Mouse (Mus musculus) macrophage (primary cell): ENCODE results near the gene Mboat7. TPM values are rescaled to one million over a fixed set of nuclear protein-coding genes. Genes with fewer than 3 reads are reported as not detected.

Experiments
- H3K27ac ChIP-seq: fragments of 350-480 bp; formaldehyde crosslinking; 2 replicates; pipeline ENCODE4 v1.9.0; 2021
- H3K36me3 ChIP-seq: fragments of 350-480 bp; formaldehyde crosslinking; 2 replicates; pipeline ENCODE4 v1.9.0; 2021; ENCODE audit errors: inconsistent target
- H3K4me3 ChIP-seq: fragments of 350-480 bp; formaldehyde crosslinking; 2 replicates; pipeline ENCODE4 v1.9.0; 2021; ENCODE audit errors: inconsistent target
- H3K79me2 ChIP-seq: fragments of 350-480 bp; formaldehyde crosslinking; 2 replicates; pipeline ENCODE4 v1.9.0; 2021; ENCODE audit errors: inconsistent target
- WGBS: methylation state at CpG from one replicate; pipeline ENCODE4 v1.1.7; 2026; ENCODE audit warnings: inconsistent platforms; ENCODE audit not compliant: missing documents; 5-methylcytosine and 5-hydroxymethylcytosine counted together
- polyA plus RNA-seq: library from polyadenylated mRNA; stranded (reverse); fragments of 250-400 nt; gene quantifications from 3 replicates; pipeline ENCODE4 v1.2.4, GENCODE M21; 2018; ENCODE audit warnings: inconsistent platforms

Mboat7 gene
- polyA plus RNA-seq, 1 experiment from 2014 or later = 40.9 TPM

DNA sequence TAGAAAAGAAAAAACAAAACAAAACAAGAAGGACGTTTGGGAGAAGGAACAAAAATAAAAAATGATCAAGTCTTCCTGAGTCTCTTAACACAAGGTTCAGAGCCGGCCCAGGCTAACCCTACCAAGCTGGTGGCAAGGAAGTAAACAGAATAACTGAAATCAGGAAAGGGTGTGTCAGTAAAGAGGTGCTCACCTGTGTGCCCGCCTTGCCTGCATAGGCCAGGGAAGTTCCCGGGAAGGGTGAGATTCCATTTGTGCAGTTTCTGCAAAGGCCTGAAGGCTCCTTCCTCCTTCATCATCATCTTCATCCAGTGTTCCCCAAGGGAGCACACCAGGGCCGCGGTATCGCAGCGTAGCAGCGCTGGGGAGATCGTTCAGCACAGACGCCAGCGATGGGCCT lies 17.0 kb downstream of the Mboat7 start:
- Histone ChIP-seq H3K4me3 (no peak overlapping the region), H3K27ac (no peak overlapping the region), H3K79me2 (no peaks in the 10 kb centered on the region), H3K36me3 (no peaks in the 10 kb centered on the region)
- WGBS = 89% methylated on average over 12 of the region's 12 CpGs

DNA sequence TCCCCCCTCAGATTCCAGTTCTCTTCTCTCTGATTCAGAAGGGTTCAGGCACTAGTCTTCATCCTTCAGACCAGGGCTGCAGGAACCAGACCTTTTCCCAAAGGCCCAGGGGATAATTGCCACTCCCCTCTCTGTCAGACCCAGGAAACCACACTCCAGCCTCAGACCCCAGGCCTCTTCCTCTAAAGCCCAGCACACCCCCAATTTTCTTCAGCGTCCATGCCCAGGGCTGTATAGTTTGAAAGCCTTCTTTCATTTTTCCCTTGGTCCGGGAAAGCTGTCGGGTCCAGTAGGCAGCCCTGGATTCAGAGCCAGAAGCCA lies 18.1 kb downstream of the Mboat7 start:
- H3K27ac ChIP-seq = no peak overlapping the region
- 73% methylated on average over 3 of the region's 3 CpGs for WGBS
- H3K36me3 ChIP-seq = no peaks in the 10 kb centered on the region
- no peaks in the 10 kb centered on the region for H3K79me2 ChIP-seq
- H3K4me3 ChIP-seq = no peak overlapping the region

DNA sequence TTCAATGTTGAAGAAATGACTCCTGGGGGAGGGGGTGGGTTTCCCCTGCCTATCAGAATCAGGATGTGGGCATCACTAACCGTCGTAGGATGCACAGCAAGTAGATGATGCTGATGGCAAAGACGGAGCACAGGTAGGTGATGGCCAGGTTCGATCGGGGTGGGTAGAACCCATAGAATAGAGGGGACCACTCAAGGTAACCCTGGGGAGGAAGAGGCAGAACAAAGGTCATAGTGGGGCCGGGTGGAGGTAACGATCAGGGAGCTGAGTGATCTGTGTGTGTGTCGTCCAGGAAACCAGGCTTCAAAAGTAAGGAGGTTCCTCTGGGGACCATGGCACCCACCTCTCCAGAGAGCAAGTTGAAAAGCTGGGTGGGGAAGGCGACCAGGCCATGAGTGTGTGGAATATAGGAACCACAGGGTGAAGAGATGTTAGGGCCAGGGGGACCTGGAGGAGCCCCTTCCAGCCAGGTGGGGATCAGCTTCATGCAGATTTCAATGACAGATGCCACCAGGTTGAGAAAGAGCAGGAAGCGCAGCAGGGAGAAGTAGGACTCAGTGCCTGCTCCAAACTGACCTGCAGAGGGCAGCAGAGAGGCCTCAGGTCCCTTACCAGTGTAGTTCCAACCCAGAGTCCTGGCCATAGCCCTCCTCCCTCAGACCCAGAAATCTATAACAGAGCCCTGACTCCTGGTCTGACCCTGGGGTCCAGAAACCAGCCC lies 18.7 kb downstream of the Mboat7 start:
- Histone ChIP-seq H3K36me3 (no peaks in the 10 kb centered on the region), H3K79me2 (no peaks in the 10 kb centered on the region), H3K27ac (no peak overlapping the region), H3K4me3 (no peak overlapping the region)
- 75% methylated on average over 10 of the region's 10 CpGs for WGBS

DNA sequence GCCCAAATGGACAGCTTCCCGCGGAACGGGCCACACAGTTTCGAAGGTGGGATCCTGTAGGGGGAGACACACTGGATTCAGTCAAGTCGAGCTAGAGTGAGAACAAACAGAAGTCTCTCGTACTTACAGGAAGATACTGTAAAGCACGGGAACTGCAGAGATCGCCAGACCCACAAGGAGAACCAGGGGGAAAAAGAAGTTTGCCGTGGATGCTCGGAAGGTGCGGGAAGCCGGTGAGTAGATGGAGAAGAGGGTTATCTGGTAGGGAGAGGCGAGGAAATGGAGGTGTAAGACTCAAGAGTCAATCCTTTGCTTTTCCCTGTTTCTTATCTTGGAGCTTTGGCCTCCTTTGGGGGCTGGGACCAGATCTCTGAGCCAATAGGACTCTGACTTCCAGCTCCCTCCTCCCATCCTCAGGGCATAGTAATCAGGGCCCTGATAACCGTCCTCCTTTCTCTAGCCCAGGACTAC lies 26.4 kb downstream of the Mboat7 start:
- peaks cover 23% of the 10 kb centered on the region for H3K79me2 ChIP-seq
- H3K4me3 ChIP-seq = no peak overlapping the region
- H3K27ac ChIP-seq = no peak overlapping the region
- peaks cover 8% of the 10 kb centered on the region; the same call in 1 of the 2 replicates for H3K36me3 ChIP-seq
- 44% methylated on average over 14 of the region's 14 CpGs for WGBS

DNA sequence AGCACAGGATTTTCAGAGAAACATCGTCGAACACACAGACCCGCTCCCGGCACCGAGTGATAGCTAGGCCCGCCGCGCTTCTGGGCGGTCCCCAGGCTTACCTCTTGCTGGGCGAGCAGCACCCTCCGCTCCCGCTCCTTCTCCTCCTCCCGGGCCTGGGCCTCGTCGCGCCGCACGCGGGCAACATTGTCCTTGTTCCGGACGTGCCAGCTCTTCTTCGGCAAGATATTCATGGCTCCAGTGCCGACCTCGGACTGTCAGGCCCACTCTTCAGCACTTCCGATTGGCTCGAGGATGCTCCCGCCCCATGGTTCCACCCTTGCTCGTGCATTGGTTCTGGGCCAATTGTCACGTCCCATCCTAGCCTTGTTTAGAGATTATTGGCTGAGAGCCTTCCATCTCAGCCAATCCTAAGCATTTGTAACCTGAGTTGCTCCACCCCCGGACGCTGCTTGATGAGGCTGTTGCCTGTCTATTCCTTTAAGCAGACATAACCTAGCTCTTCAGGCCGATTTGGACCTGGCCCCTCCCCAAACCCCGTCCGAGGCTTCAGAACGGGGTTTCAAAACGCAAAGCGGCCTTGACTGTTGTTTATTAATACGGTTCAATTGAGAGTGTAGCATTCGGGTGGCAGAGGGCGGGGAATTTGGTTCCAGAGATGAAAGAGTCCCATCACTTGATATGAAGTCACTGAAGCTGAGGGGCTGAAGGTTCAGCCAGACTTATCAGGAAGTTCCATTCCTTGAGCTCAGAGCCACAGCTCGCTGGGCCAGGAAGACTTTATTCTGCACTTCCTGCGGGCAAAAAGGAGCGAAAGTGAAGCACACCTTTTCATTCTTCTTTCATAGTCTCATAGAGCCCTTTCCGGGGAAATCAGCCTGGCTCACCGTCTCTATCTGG lies 27.9 kb downstream of the Mboat7 start, which contains the start of gene Leng1:
Gene Leng1 (minus strand): TSS at position 626 of the 900 bp plus-strand sequence.
- Histone ChIP-seq H3K36me3 (peaks cover 21% of the 10 kb centered on the region; the same call in 1 of the 2 replicates), H3K79me2 (peaks cover 23% of the 10 kb centered on the region), H3K4me3 (peak within 1 kb of the TSS; percentile 79), H3K27ac (peak within 1 kb of the TSS; percentile 65)
- 3% methylated on average over 45 of the region's 45 CpGs for WGBS

DNA sequence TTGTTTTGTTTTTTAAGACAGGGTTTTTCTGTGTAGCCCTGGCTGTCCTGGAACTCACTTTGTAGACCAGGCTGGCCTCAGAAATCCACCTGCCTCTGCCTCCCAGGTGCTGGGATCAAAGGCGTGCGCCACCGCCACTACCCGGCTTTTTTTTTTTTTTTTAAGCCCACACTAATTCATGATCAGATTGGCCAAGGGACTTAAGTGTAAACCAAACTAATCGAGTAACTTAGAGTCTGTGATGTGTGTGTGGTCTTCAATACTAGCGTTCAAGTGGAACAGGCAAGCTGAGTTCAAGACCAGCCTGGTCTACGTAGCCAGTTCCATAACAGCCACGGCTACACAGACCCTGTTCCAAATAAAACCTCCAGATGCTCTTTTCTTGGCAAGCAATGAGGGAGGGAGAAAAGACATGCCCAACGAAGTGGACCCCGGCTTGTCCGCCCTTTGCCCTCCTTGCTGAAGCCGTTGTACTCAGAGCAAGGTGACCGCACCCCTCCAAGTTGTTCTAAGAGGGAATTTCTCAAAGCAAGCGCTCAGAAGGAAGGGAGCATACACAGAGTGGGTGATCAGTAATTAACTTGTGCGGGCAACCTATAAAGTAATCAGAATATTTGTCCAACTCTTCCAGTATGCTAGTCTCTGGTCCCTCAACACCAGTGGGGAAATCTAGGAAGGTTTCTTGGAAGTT lies 28.7 kb downstream of the Mboat7 start:
- H3K4me3 ChIP-seq = peak overlapping the region; percentile 79
- peak overlapping the region; percentile 53 for H3K27ac ChIP-seq
- H3K79me2 ChIP-seq = peaks cover 23% of the 10 kb centered on the region
- peaks cover 29% of the 10 kb centered on the region for H3K36me3 ChIP-seq
- 29% methylated on average over 15 of the region's 15 CpGs for WGBS

DNA sequence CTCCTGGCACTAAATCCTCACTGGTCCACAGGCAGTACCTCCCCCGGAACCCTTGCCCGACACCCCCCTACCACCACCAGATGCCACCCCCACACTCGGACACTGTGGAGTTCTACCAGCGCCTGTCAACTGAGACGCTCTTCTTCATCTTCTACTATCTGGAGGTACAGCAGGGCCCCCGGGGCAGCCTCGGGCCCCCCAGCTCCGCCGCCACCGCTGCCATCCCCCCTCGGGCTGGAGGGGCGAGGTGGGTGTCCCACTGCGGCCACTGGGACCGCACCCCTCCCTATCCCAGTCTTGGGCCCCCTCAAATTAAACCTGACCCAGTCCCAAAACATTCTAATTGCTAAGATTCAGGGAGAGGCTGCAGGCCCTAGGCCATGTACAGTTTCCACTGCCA lies 34.7 kb downstream of the Mboat7 start:
- peaks cover 8% of the 10 kb centered on the region for H3K79me2 ChIP-seq
- no peak overlapping the region for H3K27ac ChIP-seq
- peaks cover 83% of the 10 kb centered on the region for H3K36me3 ChIP-seq
- no peak overlapping the region for H3K4me3 ChIP-seq
- 100% methylated on average over 2 of the region's 14 CpGs for WGBS

DNA sequence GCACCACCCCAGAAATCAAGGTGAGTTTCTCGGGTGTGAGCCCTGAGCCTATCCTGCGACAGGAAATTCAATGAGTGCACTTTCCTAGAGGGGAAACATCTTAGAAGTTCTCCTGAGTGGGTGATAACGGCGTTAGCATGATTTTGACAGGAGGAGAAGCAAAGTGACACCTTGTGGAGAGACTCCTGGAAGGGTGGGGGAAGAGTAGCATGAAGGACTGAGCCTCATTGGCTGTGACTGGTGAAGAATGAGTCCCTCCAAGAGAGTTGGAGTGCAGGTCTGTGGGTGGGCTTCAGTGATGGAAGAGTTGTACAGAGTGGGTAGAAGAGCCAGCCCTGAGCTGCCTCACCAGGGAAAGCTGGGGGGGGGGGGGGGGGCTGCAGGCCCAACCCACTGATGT lies 36.4 kb downstream of the Mboat7 start:
- no peak overlapping the region for H3K27ac ChIP-seq
- H3K79me2 ChIP-seq = no peaks in the 10 kb centered on the region; the same call in 1 of the 2 replicates
- no peak overlapping the region for H3K4me3 ChIP-seq
- 100% methylated on average over 4 of the region's 4 CpGs for WGBS
- H3K36me3 ChIP-seq = peaks cover 90% of the 10 kb centered on the region

DNA sequence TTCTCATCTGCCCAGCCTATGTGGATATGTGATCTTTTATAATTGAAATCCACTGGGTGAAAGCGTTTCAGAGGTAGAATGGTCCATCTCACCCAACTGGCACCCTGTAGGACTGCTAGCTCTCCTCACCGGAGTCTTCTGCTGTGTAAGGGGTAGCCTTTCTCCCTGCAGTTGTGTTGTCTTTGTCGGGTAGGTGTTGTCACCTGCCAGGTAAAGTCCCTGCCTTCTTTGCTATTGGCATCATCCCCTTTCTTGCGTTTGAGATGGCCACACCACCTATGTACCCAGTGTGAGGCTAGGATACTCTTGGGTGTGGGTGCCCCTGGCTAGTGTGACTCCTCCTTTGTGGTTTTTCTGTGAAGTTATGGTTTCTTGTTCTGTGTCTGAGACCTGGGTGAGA lies 46.7 kb downstream of the Mboat7 start:
- H3K4me3 ChIP-seq = peak overlapping the region; percentile 58
- 63% methylated on average over 4 of the region's 4 CpGs for WGBS
- H3K36me3 ChIP-seq = peaks cover 16% of the 10 kb centered on the region

DNA sequence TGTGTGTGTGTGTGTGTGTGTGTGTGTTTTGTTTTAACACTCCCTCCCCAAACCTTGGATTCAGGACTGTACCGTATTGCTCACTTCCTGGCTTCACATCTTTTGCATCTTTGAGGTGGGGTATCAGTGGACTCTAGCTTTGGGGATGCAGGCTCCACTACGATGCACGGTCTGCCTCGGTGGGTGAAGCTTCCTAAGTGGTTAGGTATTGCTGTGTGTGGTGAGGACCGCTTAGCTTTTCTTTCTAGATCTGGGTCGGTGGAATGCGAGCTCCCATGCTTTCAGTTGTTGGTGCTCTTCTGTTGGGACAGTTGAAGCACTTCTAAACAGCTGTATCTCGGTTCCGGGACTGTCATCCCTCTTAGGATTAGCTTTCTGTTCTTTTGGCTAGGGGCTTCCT lies 47.1 kb downstream of the Mboat7 start:
- peaks cover 16% of the 10 kb centered on the region for H3K36me3 ChIP-seq
- H3K27ac ChIP-seq = peak overlapping the region; percentile 42
- peak overlapping the region; percentile 58 for H3K4me3 ChIP-seq
- WGBS = 19% methylated on average over 8 of the region's 9 CpGs
- H3K79me2 ChIP-seq = peaks cover 47% of the 10 kb centered on the region

More for the DNA sequence above, 46.7 kb downstream of the Mboat7 start:
- no peak overlapping the region for H3K27ac ChIP-seq
- peaks cover 47% of the 10 kb centered on the region for H3K79me2 ChIP-seq

DNA sequence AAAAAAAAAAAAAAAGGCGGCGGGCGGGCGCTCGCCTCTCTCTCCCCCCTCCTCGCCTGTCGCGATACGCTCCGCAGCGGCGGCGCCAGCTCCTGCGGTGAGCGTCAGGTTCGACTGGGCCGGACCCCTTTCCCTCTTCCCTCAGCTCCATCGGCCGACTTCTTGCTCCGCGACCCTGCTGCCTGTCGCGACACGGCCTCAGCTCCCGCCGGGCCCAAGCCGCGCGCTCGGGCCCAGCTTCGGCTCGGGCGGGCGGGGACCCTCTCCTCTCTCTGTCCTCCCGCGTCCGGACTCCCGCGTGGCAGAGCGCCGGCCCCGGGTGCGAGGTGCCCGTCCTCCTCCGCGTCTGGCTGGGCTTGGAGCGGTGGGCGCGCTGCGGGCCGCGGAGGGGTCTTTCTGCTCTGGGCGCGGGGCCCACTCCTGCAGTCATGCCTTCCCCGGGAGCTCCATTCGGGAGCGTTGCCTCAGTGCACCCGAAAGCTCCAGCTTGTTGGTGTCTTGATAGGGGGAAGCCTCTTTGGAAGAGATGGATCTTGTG lies 47.8 kb downstream of the Mboat7 start:
- under 1% methylated on average over 50 of the region's 58 CpGs for WGBS
- H3K36me3 ChIP-seq = peaks cover 17% of the 10 kb centered on the region; the same call in 1 of the 2 replicates
- H3K79me2 ChIP-seq = peaks cover 47% of the 10 kb centered on the region
- H3K4me3 ChIP-seq = peak overlapping the region; percentile 58
- H3K27ac ChIP-seq = peak overlapping the region; percentile 78

DNA sequence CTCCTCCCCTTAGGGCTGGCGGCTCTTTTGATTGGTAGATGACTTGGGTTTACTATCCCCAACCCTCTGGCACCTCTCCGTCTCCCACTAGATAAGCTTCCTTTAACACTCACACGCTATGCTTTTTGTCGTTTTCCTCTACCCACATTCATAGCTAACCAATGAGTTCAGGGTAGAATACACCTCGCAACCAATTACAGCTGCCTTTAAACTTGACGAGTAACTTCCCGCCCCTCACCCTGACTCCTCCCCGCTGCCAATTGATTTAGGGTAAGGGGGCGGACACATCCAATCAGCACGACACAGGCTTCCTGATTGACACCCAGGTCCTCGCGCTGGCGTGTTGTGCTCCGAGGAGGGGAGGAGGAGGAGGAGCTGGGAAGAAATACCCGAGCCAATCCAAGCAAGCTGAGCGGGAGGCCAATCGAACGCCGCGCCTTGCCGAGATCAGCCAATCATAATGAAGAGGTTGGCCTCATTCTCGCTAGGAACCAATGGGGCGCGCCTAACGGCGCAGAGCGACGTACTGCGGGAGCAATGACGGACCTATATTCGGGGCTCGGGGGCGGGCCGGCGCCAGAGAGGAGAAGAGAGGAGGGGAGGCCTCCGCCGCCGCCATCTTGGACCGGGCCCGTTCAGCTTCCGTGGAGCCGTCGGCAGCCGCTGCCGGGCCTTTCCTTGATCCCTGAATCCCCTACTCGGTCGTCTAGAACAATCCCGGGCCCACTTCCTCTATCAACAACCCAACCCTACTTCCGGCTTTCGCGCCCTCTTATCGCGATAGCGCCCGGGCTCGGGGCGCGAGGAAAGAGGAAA lies 48.4 kb downstream of the Mboat7 start, which contains the start of gene Cnot3:
Gene Cnot3 (plus strand): TSS at position 597 of the 816 bp plus-strand sequence.
- peaks cover 19% of the 10 kb centered on the region; the same call in 1 of the 2 replicates for H3K36me3 ChIP-seq
- 0% methylated on average over 26 of the region's 58 CpGs for WGBS
- H3K27ac ChIP-seq = peak within 1 kb of the TSS; percentile 78
- peak within 1 kb of the TSS; percentile 58 for H3K4me3 ChIP-seq
- peaks cover 42% of the 10 kb centered on the region for H3K79me2 ChIP-seq

DNA sequence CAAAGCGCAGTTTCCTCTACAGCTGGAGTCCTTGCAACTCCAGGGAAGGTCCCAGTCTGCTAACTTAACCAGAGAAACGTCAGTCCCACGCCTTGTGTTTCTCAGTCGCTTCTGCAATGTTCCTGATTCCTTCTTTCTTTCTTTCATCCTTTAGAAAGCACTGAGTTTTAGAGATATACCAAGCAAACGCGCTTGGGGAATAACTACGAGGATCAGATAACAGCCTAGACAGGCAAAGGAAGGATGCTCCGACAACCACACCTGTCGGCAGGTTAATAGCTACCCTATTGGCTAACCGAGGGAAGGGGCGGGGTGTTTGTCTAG lies 49.0 kb downstream of the Mboat7 start:
- Histone ChIP-seq H3K4me3 (peak overlapping the region; percentile 41), H3K27ac (peak overlapping the region; percentile 46), H3K36me3 (peaks cover 25% of the 10 kb centered on the region; the same call in 1 of the 2 replicates), H3K79me2 (peaks cover 37% of the 10 kb centered on the region)
- 0% methylated on average over 11 of the region's 11 CpGs for WGBS
